Mouse (Mus musculus): ENCODE data around the gene Smoc2.

- TF ChIP-seq POLR2A (IDR thresholded peaks at IDR 0.05; ENCODE audit: low read depth, low read length) = no peak
- TF ChIP-seq CTCF (IDR thresholded peaks at IDR 0.05; ENCODE audit: extremely low read depth, insufficient read depth, insufficient read length, insufficient replicate concordance) = no peak
Observed at GRCm38 (mm10) chr17:14249595-14249994, 29.7 kb upstream of the Smoc2 start.

All from spleen, adult 2 months (tissue).